Mouse (Mus musculus) frontal cortex, adult 2 months (tissue): ENCODE results near the gene Cep63. TPM values are rescaled to one million over a fixed set of nuclear protein-coding genes. Genes with fewer than 3 reads are reported as not detected.
A peak's percentile ranks its signal among the peaks of the same experiment; 100 is the strongest.

Experiments used
- DNase-seq, 2 experiments: peaks; one replicate each; pipeline ENCODE4 v3.0.0; 2022; ENCODE audit warnings: low spot score in 1 of 2; ENCODE audit errors: extremely low spot score in 1 of 2
- polyA plus RNA-seq: library from polyadenylated mRNA; depleted of rRNA; stranded (reverse); fragments of >200 nt; gene quantifications from 2 replicates; pipeline ENCODE4 v1.2.3, GENCODE M21; 2012

The Cep63 gene
- polyA plus RNA-seq, 1 experiment: 44.6 TPM

GRCm38 (mm10) chr9:102632173-102632572, 5.8 kb upstream of the Cep63 start:
- DNase-seq: no peak

- DNase-seq: no peak
Measured at GRCm38 (mm10) chr9:102631589-102632147, 5.3 kb upstream of the Cep63 start.

- no peak for DNase-seq
Measured at GRCm38 (mm10) chr9:102629052-102629451, 2.7 kb upstream of the Cep63 start.

- no peak for DNase-seq
Measured at GRCm38 (mm10) chr9:102627442-102627841, 1.1 kb upstream of the Cep63 start.

GRCm38 (mm10) chr9:102626839-102627225, 498 bp upstream of the Cep63 start:
- no peak for DNase-seq

- DNase-seq: peak in 1 of 2 experiments; percentile 42
Measured at GRCm38 (mm10) chr9:102625401-102625982, 842 bp downstream of the Cep63 start.

GRCm38 (mm10) chr9:102623581-102623980, 2.8 kb downstream of the Cep63 start:
- no peak for DNase-seq

- no peak for DNase-seq
Measured at GRCm38 (mm10) chr9:102622876-102623275, 3.5 kb downstream of the Cep63 start.

GRCm38 (mm10) chr9:102622192-102622857, 4.0 kb downstream of the Cep63 start:
- peak in 1 of 2 experiments; percentile 75 for DNase-seq

- no peak for DNase-seq
Measured at GRCm38 (mm10) chr9:102621385-102621784, 4.9 kb downstream of the Cep63 start.

- DNase-seq: no peak
Measured at GRCm38 (mm10) chr9:102616267-102616666, 10.1 kb downstream of the Cep63 start.

GRCm38 (mm10) chr9:102615071-102615470, 11.3 kb downstream of the Cep63 start:
- DNase-seq: no peak

- DNase-seq: no peak
Measured at GRCm38 (mm10) chr9:102609221-102609620, 17.1 kb downstream of the Cep63 start.

GRCm38 (mm10) chr9:102607471-102607870, 18.9 kb downstream of the Cep63 start:
- no peak for DNase-seq

- no peak for DNase-seq
Measured at GRCm38 (mm10) chr9:102605162-102605561, 21.2 kb downstream of the Cep63 start.

- no peak for DNase-seq
Measured at GRCm38 (mm10) chr9:102601666-102602065, 24.7 kb downstream of the Cep63 start.

- no peak for DNase-seq
Measured at GRCm38 (mm10) chr9:102601187-102601586, 25.1 kb downstream of the Cep63 start.

- DNase-seq: peak in 1 of 2 experiments; percentile 30
Measured at GRCm38 (mm10) chr9:102595662-102596436, 30.5 kb downstream of the Cep63 start.

GRCm38 (mm10) chr9:102594667-102595393, 31.5 kb downstream of the Cep63 start:
- peak in 1 of 2 experiments; percentile 46 for DNase-seq

GRCm38 (mm10) chr9:102587347-102587746, 39.0 kb downstream of the Cep63 start:
- DNase-seq: no peak
